Mouse (Mus musculus): Measurements from ENCODE around the gene Larp4.

Gene Larp4

DNA sequence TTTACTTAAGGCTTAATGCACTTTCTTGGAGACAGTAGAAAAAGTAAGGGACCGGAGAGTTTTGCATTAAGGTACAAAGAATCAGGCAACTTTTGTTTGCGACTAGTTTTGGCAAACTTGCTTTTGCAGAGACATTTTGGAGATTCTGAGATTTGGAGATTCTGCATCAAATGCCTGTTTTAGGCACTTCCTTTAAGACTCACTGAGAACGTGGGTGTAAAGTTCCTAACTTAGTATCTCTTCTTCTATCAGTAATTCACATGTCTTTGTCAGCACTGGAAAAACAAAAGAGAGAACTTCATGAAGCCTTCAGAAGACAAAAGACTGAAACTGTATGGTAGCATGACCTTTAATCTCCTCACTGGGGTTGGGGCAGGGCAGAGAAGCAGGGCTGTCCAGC is 87.8 kb downstream of the Larp4 start:
- DNase-seq (ENCODE audit: low spot score) = no peak

DNA sequence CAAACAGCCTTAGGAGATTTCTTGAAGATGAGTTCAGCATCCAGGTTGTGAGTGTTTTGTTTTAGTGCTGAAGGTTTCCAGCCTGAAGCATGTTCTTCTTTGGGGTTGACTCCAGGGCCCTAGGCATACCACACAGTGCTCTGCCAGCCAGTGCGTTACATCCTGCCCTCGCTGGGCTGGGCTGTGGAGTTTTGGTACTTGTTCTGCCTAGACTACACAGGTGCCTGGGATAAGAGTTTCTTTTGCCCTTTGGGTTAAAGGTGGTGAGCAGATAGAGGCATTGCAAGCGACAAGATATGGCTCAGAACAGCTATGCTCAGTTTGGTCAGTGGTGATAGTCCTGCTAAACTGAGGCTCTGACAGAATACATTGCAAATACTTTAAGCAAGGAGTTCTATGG is 88.3 kb downstream of the Larp4 start:
- DNase-seq (ENCODE audit: low spot score) = no peak

DNA sequence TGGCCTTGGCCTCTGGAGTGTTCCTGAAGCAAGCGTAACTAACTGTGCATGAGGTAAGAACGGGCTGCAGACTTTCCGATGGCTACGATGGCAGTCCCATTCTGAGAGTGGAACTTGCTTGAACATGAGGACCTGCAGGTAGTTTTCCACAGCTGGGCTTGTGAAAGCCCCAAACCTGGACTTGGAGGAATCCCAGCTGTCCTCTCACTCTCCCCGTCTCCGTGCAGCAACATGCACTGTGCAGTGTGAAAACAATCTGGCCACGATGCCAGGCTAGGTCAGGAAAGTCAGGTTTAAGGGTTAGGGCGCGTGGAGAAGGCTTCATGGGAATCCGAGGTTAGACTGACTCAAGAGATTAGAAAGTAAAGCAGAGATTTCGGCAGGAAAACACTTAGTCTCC is 89.0 kb downstream of the Larp4 start:
- no peak for DNase-seq (ENCODE audit: low spot score)

DNA sequence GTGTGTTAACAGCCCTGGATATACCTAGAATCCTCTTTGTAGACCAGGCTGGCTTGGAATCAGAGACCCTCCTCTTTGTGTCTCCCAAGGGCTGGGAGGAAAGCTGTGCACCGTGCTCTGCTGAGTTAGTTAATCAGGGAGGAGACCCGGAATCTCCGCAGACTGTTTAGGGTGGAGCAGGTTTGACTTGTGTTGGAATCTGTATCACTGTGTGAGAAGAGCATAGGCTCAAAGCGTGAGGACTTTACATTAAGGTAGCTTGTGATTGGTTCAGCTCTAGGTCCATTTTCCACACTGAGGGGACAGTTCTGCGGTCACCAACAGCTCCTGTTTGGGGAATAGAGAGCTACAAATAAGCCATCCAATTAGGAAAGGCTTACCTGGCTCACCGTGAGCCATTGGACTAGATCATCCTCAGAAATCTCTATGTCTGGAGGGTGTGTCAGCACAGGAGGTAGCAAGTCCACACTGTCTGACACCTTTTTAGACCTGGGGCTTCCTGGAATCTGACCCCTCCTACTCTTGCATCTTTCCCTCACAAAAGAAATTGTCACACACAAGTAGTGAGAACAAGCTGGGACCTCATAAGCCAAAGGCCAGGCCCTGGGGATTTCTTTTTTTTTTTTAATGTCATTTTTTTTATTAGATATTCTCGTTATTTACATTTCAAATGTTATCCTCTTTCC is 89.9 kb downstream of the Larp4 start:
- DNase-seq (ENCODE audit: low spot score) = no peak

DNA sequence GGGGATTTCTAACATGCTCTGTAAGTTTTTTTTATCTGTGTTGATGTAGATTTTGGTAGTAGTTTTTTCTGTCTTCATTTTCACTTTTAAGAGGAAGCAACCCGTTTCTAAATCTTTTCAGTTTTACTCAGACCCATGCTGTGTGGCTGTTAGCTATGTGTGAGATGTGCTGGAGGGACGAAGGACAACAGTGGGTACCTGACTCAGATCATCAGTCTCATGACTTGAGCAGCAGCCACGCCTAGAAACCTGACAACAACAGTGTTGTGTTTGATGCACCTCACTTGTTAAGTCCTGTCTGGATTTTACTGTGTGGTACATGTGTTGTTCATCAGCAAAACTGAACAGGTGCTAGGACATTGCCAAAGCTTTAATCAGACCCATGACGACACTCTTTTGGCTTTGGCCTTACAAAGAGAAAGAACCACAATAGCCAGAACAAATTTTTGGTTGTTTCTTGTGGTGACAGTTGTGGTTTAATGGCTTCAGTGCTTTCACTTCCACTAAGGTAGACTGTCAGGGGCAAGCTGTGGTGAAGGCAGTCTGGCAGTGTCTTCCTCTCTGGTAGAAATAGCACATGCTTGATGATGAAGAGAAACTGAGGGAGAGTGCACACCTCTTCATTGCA is 90.8 kb downstream of the Larp4 start:
- no peak for DNase-seq (ENCODE audit: low spot score)

DNA sequence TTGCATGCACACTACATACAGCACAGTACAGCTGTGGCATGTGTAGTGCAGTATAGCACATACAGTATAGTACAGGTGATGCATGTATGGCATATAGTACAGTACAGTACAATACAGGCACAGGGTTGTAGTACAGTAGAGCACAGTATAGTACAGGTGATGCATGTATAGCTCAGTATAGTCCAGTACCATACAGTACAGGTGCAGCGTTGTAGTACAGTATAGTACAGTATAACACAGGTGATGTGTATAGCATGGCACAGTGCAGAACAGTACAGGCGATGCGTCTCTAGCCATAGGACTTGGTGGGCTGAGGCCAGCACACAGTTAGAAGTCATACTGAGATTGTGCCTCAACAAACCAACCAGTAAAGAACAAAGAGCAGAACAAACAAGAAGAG is 91.5 kb downstream of the Larp4 start:
- no peak for DNase-seq (ENCODE audit: low spot score)

DNA sequence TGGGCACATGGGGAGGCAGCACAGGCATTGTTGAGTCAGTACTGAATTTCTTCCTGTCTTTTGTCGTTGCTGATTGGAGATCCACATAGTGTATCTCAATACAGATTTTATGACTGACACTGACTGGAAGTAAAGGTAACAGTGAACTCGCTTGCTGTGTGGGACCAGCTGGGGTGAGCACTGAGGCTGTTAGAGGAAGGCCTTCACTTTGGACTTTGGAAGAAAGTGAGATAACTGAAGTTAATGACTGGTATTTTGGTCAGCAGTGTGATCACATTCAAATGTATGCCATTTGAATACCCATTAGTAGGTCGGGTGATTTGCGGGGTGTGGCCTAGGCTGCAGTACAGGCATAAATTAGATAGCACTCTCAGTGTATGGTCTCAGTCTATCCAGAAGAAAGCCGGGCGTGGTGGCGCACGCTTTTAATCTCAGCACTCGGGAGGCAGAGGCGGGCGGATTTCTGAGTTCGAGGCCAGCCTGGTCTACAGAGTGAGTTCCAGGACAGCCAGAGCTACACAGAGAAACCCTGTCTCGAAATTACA is 93.4 kb downstream of the Larp4 start:
- DNase-seq (ENCODE audit: low spot score) = no peak
